Mouse (Mus musculus) adrenal gland, adult 2 months (tissue): ENCODE measurements around the gene Sestd1. TPM values are rescaled to one million over a fixed set of nuclear protein-coding genes. Genes with fewer than 3 reads are reported as not detected.
A peak's percentile ranks its signal among the peaks of the same experiment; 100 is the strongest.

Source experiments
- DNase-seq: peaks from one replicate; pipeline ENCODE4 v3.0.0; 2021
- polyA plus RNA-seq: library from polyadenylated mRNA; depleted of rRNA; stranded (reverse); fragments of >200 nt; gene quantifications from 2 replicates; pipeline ENCODE4 v1.2.3, GENCODE M21; 2012
- total RNA-seq, 2 experiments: library from RNA; stranded (reverse); gene quantifications; 2 replicates each; pipeline ENCODE4 v1.2.3; 2021

Sestd1 gene
- total and polyA plus RNA-seq, 3 experiments = 2.7 to 16.4 (median 15.6) TPM

GRCm38 (mm10) chr2:77270781-77271180 is 9.6 kb downstream of the Sestd1 start:
- DNase-seq = no peak

GRCm38 (mm10) chr2:77270136-77270535 is 10.3 kb downstream of the Sestd1 start:
- no peak for DNase-seq

- DNase-seq = peak; percentile 36
Measured at GRCm38 (mm10) chr2:77268612-77269239, 11.7 kb downstream of the Sestd1 start.

GRCm38 (mm10) chr2:77266931-77267330 is 13.5 kb downstream of the Sestd1 start:
- no peak for DNase-seq

GRCm38 (mm10) chr2:77266011-77266410 is 14.4 kb downstream of the Sestd1 start:
- no peak for DNase-seq

- DNase-seq = no peak
Measured at GRCm38 (mm10) chr2:77265301-77265700, 15.1 kb downstream of the Sestd1 start.

- DNase-seq = no peak
Measured at GRCm38 (mm10) chr2:77264550-77264949, 15.8 kb downstream of the Sestd1 start.

- DNase-seq = no peak
Measured at GRCm38 (mm10) chr2:77263477-77264435, 16.6 kb downstream of the Sestd1 start.

- peak; percentile 12 for DNase-seq
Measured at GRCm38 (mm10) chr2:77260134-77260533, 20.3 kb downstream of the Sestd1 start.

GRCm38 (mm10) chr2:77253227-77253626 is 27.2 kb downstream of the Sestd1 start:
- DNase-seq = no peak

- DNase-seq = no peak
Measured at GRCm38 (mm10) chr2:77251736-77252135, 28.7 kb downstream of the Sestd1 start.

GRCm38 (mm10) chr2:77249771-77250681 is 30.4 kb downstream of the Sestd1 start:
- peak; percentile 55 for DNase-seq

GRCm38 (mm10) chr2:77248416-77248815 is 32.0 kb downstream of the Sestd1 start:
- no peak for DNase-seq

GRCm38 (mm10) chr2:77247200-77247830 is 33.1 kb downstream of the Sestd1 start:
- no peak for DNase-seq

GRCm38 (mm10) chr2:77245806-77246205 is 34.6 kb downstream of the Sestd1 start:
- no peak for DNase-seq

- no peak for DNase-seq
Measured at GRCm38 (mm10) chr2:77242248-77242647, 38.1 kb downstream of the Sestd1 start.

- DNase-seq = no peak
Measured at GRCm38 (mm10) chr2:77238607-77239006, 41.8 kb downstream of the Sestd1 start.

- no peak for DNase-seq
Measured at GRCm38 (mm10) chr2:77238046-77238445, 42.3 kb downstream of the Sestd1 start.

- DNase-seq = peak; percentile 59
Measured at GRCm38 (mm10) chr2:77236860-77237259, 43.5 kb downstream of the Sestd1 start.

- DNase-seq = no peak
Measured at GRCm38 (mm10) chr2:77235896-77236295, 44.5 kb downstream of the Sestd1 start.

GRCm38 (mm10) chr2:77232604-77233003 is 47.8 kb downstream of the Sestd1 start:
- DNase-seq = no peak

GRCm38 (mm10) chr2:77220960-77221359 is 59.4 kb downstream of the Sestd1 start:
- no peak for DNase-seq
